22 mouse cellular contexts compared by ENCODE assay signal in the genomic region with DNA sequence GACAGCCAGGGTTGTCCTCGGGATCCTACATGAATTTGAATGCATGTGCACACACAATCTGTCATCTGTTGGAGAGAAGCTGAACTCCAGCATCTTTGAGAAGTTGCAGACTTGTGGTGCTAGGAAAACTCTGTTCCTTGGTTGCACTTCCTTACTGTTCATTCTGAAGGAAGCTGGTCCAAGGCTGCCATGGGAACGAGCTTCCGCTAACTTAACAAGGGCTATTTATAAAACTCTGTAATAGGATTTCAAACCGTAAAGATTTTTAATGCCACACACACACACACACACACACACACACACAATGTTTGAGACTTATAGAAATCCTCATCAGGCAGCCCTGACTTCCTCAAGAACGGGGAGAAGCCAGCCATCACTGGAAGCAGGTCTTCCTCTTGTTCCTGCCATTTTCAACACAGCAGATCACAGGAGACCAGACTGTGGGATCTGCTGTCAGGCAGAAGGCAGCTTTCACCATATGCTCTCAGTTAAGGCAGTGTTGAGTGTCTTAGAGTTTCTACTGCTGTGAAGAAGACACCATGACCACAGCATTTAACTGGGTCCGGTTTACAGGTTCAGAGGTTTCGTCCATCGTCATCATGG. TPM values are rescaled to one million over a fixed set of nuclear protein-coding genes. Genes with fewer than 3 reads are reported as not detected.
DNase-seq lines count a peak whose midpoint lies in the region; ATAC-seq and TF ChIP-seq lines count a peak whose summit lies in the region.
"Had no signal": no experiment of that assay in that cellular context is flagged by ENCODE, and none has a peak within 500 bp of the region (broad histone marks: within the 10 kb centered on the region; RNA-seq: fewer than 3 reads in every experiment).

No protein-coding gene starts in this region.

- ATAC-seq in forebrain, postnatal 0 days, result peak; percentile 84
- no peak for ATAC-seq in forebrain, embryonic 13.5 days
- ATAC-seq in midbrain, postnatal 0 days (ENCODE audit: low FRiP score), result no peak
- ATAC-seq in kidney, embryonic 16.5 days (ENCODE audit: low FRiP score, low TSS enrichment), result no peak
- ATAC-seq: intestine, embryonic 15.5 days; liver, postnatal 0 days; midbrain, embryonic 15.5 days had no signal

- WGBS in forebrain, postnatal 0 days, result 79% methylated on average over 8 of the region's 8 CpGs
- 89% methylated on average over 8 of the region's 8 CpGs for WGBS in forebrain, embryonic 13.5 days
- 71% methylated on average over 8 of the region's 8 CpGs for WGBS in midbrain, postnatal 0 days
- WGBS in midbrain, embryonic 10.5 days, result 94% methylated on average over 8 of the region's 8 CpGs
- 90% methylated on average over 8 of the region's 8 CpGs for WGBS in kidney, embryonic 16.5 days

- peak overlapping the region; percentile 54; the same call in 1 of the 2 replicates for H3K27ac ChIP-seq in forebrain, postnatal 0 days (ENCODE audit: low read depth, low read length)
- H3K27ac ChIP-seq in forebrain, embryonic 13.5 days, result no peak overlapping the region
- H3K27ac ChIP-seq in midbrain, postnatal 0 days (ENCODE audit: low read depth, low read length), result no peak overlapping the region
- no peak overlapping the region for H3K27ac ChIP-seq in midbrain, embryonic 10.5 days (replicated peaks)
- H3K27ac ChIP-seq in kidney, embryonic 16.5 days (ENCODE audit: low read length), result no peak overlapping the region
- H3K27ac ChIP-seq: embryonic facial prominence, embryonic 12.5 days; heart, adult 2 months; hindbrain, embryonic 15.5 days; intestine, embryonic 15.5 days; limb, embryonic 10.5 days; midbrain, embryonic 15.5 days; neural tube, embryonic 15.5 days had no signal

- H3K9me3 ChIP-seq in forebrain, postnatal 0 days (ENCODE audit: low read length), result no peaks in the 10 kb centered on the region
- H3K9me3 ChIP-seq in forebrain, embryonic 13.5 days (replicated peaks), result no peaks in the 10 kb centered on the region
- H3K9me3 ChIP-seq in midbrain, postnatal 0 days (ENCODE audit: low read length), result no peaks in the 10 kb centered on the region
- H3K9me3 ChIP-seq in midbrain, embryonic 10.5 days (replicated peaks), result no peaks in the 10 kb centered on the region
- no peaks in the 10 kb centered on the region for H3K9me3 ChIP-seq in kidney, embryonic 16.5 days (ENCODE audit: low read length)
- H3K9me3 ChIP-seq: embryonic facial prominence, embryonic 12.5 days; hindbrain, embryonic 15.5 days; intestine, embryonic 15.5 days; limb, embryonic 10.5 days; midbrain, embryonic 15.5 days; neural tube, embryonic 15.5 days had no signal

- no peaks in the 10 kb centered on the region for H3K27me3 ChIP-seq in forebrain, postnatal 0 days (ENCODE audit: insufficient read depth, low read length)
- H3K27me3 ChIP-seq in forebrain, embryonic 13.5 days, result no peaks in the 10 kb centered on the region
- no peaks in the 10 kb centered on the region for H3K27me3 ChIP-seq in midbrain, postnatal 0 days (ENCODE audit: insufficient read depth, low read length)
- H3K27me3 ChIP-seq in midbrain, embryonic 10.5 days (ENCODE audit: low read depth, poor library complexity, severe bottlenecking), result no peaks in the 10 kb centered on the region
- no peaks in the 10 kb centered on the region for H3K27me3 ChIP-seq in kidney, embryonic 16.5 days (ENCODE audit: insufficient read depth, low read length)
- H3K27me3 ChIP-seq: embryonic facial prominence, embryonic 12.5 days; hindbrain, embryonic 15.5 days; intestine, embryonic 15.5 days; midbrain, embryonic 15.5 days; neural tube, embryonic 15.5 days had no signal

- H3K4me2 ChIP-seq in forebrain, postnatal 0 days (ENCODE audit: low read depth), result no peak overlapping the region
- H3K4me2 ChIP-seq in forebrain, embryonic 13.5 days, result no peak overlapping the region
- H3K4me2 ChIP-seq in midbrain, postnatal 0 days (ENCODE audit: low read depth, low read length, poor library complexity, severe bottlenecking), result no peak overlapping the region
- no peak overlapping the region for H3K4me2 ChIP-seq in kidney, embryonic 16.5 days (replicated peaks; ENCODE audit: low read depth, low read length)
- H3K4me2 ChIP-seq: embryonic facial prominence, embryonic 12.5 days; hindbrain, embryonic 15.5 days; intestine, embryonic 15.5 days; midbrain, embryonic 15.5 days; neural tube, embryonic 15.5 days had no signal

- intact Hi-C loops in left cerebral cortex, postnatal 36 days (cut with DNase I), result loop anchor here (10.0 kb wide), 1 partner anchor 673 kb away; no protein-coding TSS in a partner anchor

- no peaks in the 10 kb centered on the region for H3K4me1 ChIP-seq in forebrain, postnatal 0 days (ENCODE audit: insufficient read depth)
- no peaks in the 10 kb centered on the region for H3K4me1 ChIP-seq in forebrain, embryonic 13.5 days
- no peaks in the 10 kb centered on the region for H3K4me1 ChIP-seq in midbrain, postnatal 0 days (ENCODE audit: insufficient read depth, low read length)
- no peaks in the 10 kb centered on the region for H3K4me1 ChIP-seq in midbrain, embryonic 10.5 days
- H3K4me1 ChIP-seq in kidney, embryonic 16.5 days (ENCODE audit: insufficient read depth, low read length), result no peaks in the 10 kb centered on the region
- H3K4me1 ChIP-seq: embryonic facial prominence, embryonic 12.5 days; hindbrain, embryonic 15.5 days; intestine, embryonic 15.5 days; limb, embryonic 10.5 days; midbrain, embryonic 15.5 days; neural tube, embryonic 15.5 days had no signal

- no peak overlapping the region for H3K4me3 ChIP-seq in forebrain, postnatal 0 days (ENCODE audit: low read depth, low read length)
- no peak overlapping the region for H3K4me3 ChIP-seq in forebrain, embryonic 13.5 days
- H3K4me3 ChIP-seq in midbrain, postnatal 0 days (ENCODE audit: low read depth, low read length), result no peak overlapping the region
- no peak overlapping the region for H3K4me3 ChIP-seq in midbrain, embryonic 10.5 days
- H3K4me3 ChIP-seq in kidney, embryonic 16.5 days (ENCODE audit: low read length), result no peak overlapping the region
- H3K4me3 ChIP-seq: embryonic facial prominence, embryonic 12.5 days; erythroblast, embryonic 14.5 days; heart, adult 2 months; hindbrain, embryonic 15.5 days; intestine, embryonic 15.5 days; limb, embryonic 10.5 days; midbrain, embryonic 15.5 days; neural tube, embryonic 15.5 days had no signal

- TF ChIP-seq CTCF in forebrain, postnatal 0 days (IDR thresholded peaks at IDR 0.05; ENCODE audit: low read depth), result 0 out of 2 replicates have a peak, but pooled peaks have one; percentile 1
- TF ChIP-seq CTCF in midbrain, postnatal 0 days (IDR thresholded peaks at IDR 0.05), result no peak

- no peaks in the 10 kb centered on the region for H3K36me3 ChIP-seq in forebrain, postnatal 0 days (ENCODE audit: insufficient read depth)
- peaks cover 5% of the 10 kb centered on the region; the same call in 1 of the 2 replicates for H3K36me3 ChIP-seq in forebrain, embryonic 13.5 days (ENCODE audit: poor library complexity, severe bottlenecking)
- H3K36me3 ChIP-seq in midbrain, postnatal 0 days (ENCODE audit: insufficient read depth, low read length), result no peaks in the 10 kb centered on the region
- H3K36me3 ChIP-seq in midbrain, embryonic 10.5 days, result peaks cover 16% of the 10 kb centered on the region
- peaks cover 5% of the 10 kb centered on the region for H3K36me3 ChIP-seq in kidney, embryonic 16.5 days (ENCODE audit: insufficient read depth, low read length)
- H3K36me3 ChIP-seq: midbrain, embryonic 15.5 days had no signal

- no peak overlapping the region for H3K9ac ChIP-seq in forebrain, postnatal 0 days
- H3K9ac ChIP-seq in forebrain, embryonic 13.5 days, result no peak overlapping the region
- H3K9ac ChIP-seq in midbrain, postnatal 0 days (replicated peaks; ENCODE audit: low read length, poor library complexity, severe bottlenecking), result no peak overlapping the region
- no peak overlapping the region for H3K9ac ChIP-seq in kidney, embryonic 16.5 days (replicated peaks; ENCODE audit: low read length)
- H3K9ac ChIP-seq: embryonic facial prominence, embryonic 12.5 days; hindbrain, embryonic 15.5 days; intestine, embryonic 15.5 days; liver, postnatal 0 days; midbrain, embryonic 15.5 days; neural tube, embryonic 15.5 days had no signal

- peak; percentile 71 for DNase-seq in forebrain, postnatal 0 days
- peak; percentile 21 for DNase-seq in midbrain, postnatal 0 days (ENCODE audit: low spot score)
- no peak for DNase-seq in midbrain, embryonic 10.5 days (ENCODE audit: low spot score)
- DNase-seq in left cerebral cortex, postnatal 36 days (ENCODE audit: low spot score in 2 of 2), result peak; percentile 28 to 37
- DNase-seq in telencephalon, adult 2 months (ENCODE audit: low read depth, low spot score), result peak; percentile 72
- no peak for DNase-seq in thymus, postnatal 10 days (ENCODE audit: low spot score in 2 of 2)
- DNase-seq: adrenal gland, postnatal 25 days; cerebellum, adult 2 months; gastrocnemius, postnatal 25 days; heart, adult 2 months; heart, postnatal 36 days; liver, postnatal 0 days; lung, postnatal 10 days had no signal

RNA-seq across cellular contexts. Expression of a gene that starts 19.3 kb away (rescaled TPM):
- 6.0 and 9.9 TPM in 2 replicates for total RNA-seq in forebrain, postnatal 0 days (2014; rRNA removed)
- 17.8 and 17.9 TPM in 2 replicates for polyA plus RNA-seq in forebrain, postnatal 0 days (2015; fragmentation: Nextera tagmentation; extraction: Ambion mirVana)
- 142 and 150 TPM in 2 replicates for polyA plus RNA-seq in forebrain, embryonic 13.5 days (2015; fragmentation: Nextera tagmentation; extraction: Ambion mirVana)
- total RNA-seq in midbrain, postnatal 0 days (2014; rRNA removed), result 5.6 and 10.9 TPM in 2 replicates
- 8.6 and 9.9 TPM in 2 replicates for polyA plus RNA-seq in midbrain, postnatal 0 days (2015; fragmentation: Nextera tagmentation; extraction: Ambion mirVana)
- polyA plus RNA-seq in midbrain, embryonic 10.5 days (2016; fragmentation: Nextera tagmentation; extraction: Ambion mirVana), result 228 and 245 TPM in 2 replicates
- total RNA-seq in left cerebral cortex, postnatal 36 days (2021), result 1 to 10 TPM in 1 of 2 experiments, under 1 TPM in 1; 0.96 to 1.5 TPM
- polyA plus RNA-seq in kidney, embryonic 16.5 days (2015; fragmentation: Nextera tagmentation; extraction: Ambion mirVana), result 221 and 223 TPM in 2 replicates

Comparison
In these comparisons a context has a peak if more than half of its experiments do, and no peak if none do; other contexts are left out.
1. DNase-seq: peak in forebrain, postnatal 0 days (single experiment), midbrain, postnatal 0 days (single experiment), left cerebral cortex, postnatal 36 days (2 of 2) and telencephalon, adult 2 months (single experiment); none in midbrain, embryonic 10.5 days (single experiment) and thymus, postnatal 10 days (0 of 2).